Mouse (Mus musculus) forebrain, embryonic 16.5 days (tissue): ENCODE measurements at regions not wholly inside any gene's neighbourhood (a gene's known extent, or its start where the extent isn't known, plus 50 kb on each side); places are given as distances from the start of the nearest gene placed in this dataset.

ENCODE experiments used
- ATAC-seq: fragments of 200-750 bp; cut with Nextera tagmentation; 2 replicates; pipeline ENCODE4 v1.8.0; 2017; ENCODE audit warnings: mild to moderate bottlenecking, moderate library complexity
- H3K27ac ChIP-seq: fragments of 300-500 bp; sonication (generic); 2 replicates; pipeline ENCODE4 v1.5.1; 2014; ENCODE audit warnings: low read length, control low read depth
- H3K27me3 ChIP-seq: fragments of 300-500 bp; sonication (generic); replicated peaks from 2 replicates; pipeline ENCODE4 v1.6.1; 2014; ENCODE audit warnings: low read length; ENCODE audit not compliant: control insufficient read depth, insufficient read depth
- H3K36me3 ChIP-seq: fragments of 300-500 bp; sonication (generic); 2 replicates; pipeline ENCODE4 v1.6.1; 2014; ENCODE audit not compliant: control insufficient read depth, insufficient read depth
- H3K4me1 ChIP-seq: fragments of 300-500 bp; sonication (generic); replicated peaks from 2 replicates; pipeline ENCODE4 v1.6.1; 2014; ENCODE audit warnings: low read length; ENCODE audit not compliant: control insufficient read depth, insufficient read depth
- H3K4me2 ChIP-seq: fragments of 300-500 bp; sonication (generic); 2 replicates; pipeline ENCODE4 v1.6.1; 2014; ENCODE audit warnings: mild to moderate bottlenecking, low read length, control low read depth
- H3K4me3 ChIP-seq: fragments of 300-500 bp; sonication (generic); replicated peaks from 2 replicates; pipeline ENCODE4 v1.5.1; 2014; ENCODE audit warnings: mild to moderate bottlenecking, low read length, control low read depth
- H3K9ac ChIP-seq: fragments of 300-500 bp; sonication (generic); replicated peaks from 2 replicates; pipeline ENCODE4 v1.6.1; 2014; ENCODE audit warnings: low read depth, low read length, control low read depth
- H3K9me3 ChIP-seq: fragments of 300-500 bp; sonication (generic); 2 replicates; pipeline ENCODE4 v1.6.1; 2016; ENCODE audit warnings: low read length; ENCODE audit not compliant: control insufficient read depth
- WGBS: fragments of 180-500 bp; shearing (Covaris S2); extraction: QIAGEN DNeasy Blood & Tissue Kit; methylation state at CpG from one replicate; pipeline ENCODE4 v1.1.7; 2014; 5-methylcytosine and 5-hydroxymethylcytosine counted together

DNA sequence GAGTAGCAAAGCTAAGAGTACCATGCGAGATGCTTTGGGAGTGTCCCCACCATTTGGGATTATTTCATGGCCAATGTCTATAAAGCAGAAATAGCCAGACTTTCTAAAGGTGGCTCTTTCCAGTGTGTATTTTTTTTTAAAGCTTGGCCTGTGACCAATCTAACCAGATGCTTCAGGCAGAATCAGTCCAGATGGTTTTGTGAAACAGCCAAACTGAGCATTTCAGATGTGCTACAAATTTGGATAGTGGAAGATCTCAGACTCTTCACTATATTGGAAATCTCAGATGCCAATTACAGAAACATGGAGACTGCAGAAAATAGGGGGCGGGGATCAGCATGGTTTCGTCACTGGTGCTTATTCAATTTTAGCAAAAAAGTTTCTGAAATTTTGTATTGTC lies 213.6 kb upstream of the Nmur2 start:
- no peaks in the 10 kb centered on the region for H3K4me1 ChIP-seq
- no peak for ATAC-seq
- no peak overlapping the region for H3K9ac ChIP-seq
- no peaks in the 10 kb centered on the region for H3K36me3 ChIP-seq
- no peaks in the 10 kb centered on the region for H3K27me3 ChIP-seq
- WGBS = 84% methylated on average over 3 of the region's 3 CpGs
- no peak overlapping the region for H3K4me3 ChIP-seq
- no peaks in the 10 kb centered on the region for H3K9me3 ChIP-seq
- no peak overlapping the region for H3K27ac ChIP-seq
- H3K4me2 ChIP-seq = no peak overlapping the region

DNA sequence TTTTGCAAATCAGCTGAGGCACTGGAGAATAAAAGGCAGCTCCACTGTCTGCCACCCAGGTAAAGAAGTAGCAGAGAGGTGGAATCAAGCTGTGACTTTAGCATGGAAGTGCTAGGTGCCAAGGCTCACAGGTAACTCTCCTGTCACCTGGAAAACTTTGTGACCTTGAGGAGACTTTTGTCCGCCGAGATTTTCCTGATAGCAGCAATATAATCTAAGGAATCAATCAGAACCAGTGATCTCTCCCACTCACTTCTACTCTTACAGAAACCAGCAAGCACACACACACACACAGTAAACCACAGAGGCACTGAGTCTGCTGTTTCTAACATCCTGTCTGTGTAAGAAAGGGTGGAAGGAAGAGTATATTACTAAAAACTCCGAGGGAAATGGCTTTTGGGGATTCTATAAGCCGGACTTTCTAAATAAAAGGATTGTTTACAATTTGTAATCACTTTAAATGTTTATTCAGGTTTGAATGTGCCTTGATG lies 206.6 kb upstream of the Nmur2 start:
- H3K4me3 ChIP-seq = no peak overlapping the region
- H3K27me3 ChIP-seq = no peaks in the 10 kb centered on the region
- H3K9me3 ChIP-seq = no peaks in the 10 kb centered on the region
- no peak overlapping the region for H3K9ac ChIP-seq
- H3K4me2 ChIP-seq = no peak overlapping the region
- H3K4me1 ChIP-seq = peaks cover 21% of the 10 kb centered on the region
- H3K27ac ChIP-seq = peak overlapping the region; percentile 68
- H3K36me3 ChIP-seq = no peaks in the 10 kb centered on the region
- ATAC-seq = no peak
- WGBS = 23% methylated on average over 4 of the region's 4 CpGs

DNA sequence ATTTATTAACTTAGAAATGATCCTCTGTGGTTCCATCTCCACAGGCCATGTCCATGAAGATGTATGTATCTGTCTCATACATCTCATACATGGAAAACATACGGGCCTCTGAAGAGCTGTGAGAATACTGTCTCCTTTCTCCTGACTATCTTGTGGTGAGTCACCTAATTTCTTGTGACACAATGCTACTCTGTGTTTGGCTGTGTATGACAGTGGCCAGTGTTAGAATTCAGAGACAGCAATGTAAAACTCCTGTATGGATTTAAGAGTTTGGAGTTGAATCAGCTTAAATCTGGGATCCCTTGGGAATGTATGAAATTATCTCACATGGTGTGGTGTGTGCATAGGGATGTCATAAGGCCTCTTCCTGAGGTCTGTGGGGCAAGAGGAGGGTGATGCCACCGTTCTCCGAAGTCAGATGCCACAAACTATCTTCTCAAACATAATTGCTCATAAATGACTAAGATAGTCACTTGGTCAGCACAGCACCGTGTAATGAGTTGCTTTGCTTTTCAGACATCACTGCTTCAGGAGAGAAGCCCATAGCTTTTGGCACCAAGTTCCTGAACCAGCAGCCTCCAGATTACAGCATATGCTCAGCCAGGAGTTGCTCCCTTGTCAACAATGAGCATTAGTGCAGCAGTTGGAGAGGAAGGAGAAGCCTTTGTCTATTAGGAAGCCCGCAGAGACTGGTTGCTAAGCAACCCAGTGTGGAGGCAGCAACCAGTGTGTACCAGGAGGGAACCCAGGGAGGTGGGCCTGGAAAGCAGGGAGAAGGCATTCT lies 205.9 kb upstream of the Nmur2 start:
- 21% methylated on average over 5 of the region's 5 CpGs for WGBS
- H3K9ac ChIP-seq = no peak overlapping the region
- H3K4me1 ChIP-seq = peaks cover 21% of the 10 kb centered on the region
- H3K36me3 ChIP-seq = no peaks in the 10 kb centered on the region
- peak overlapping the region; percentile 68 for H3K27ac ChIP-seq
- H3K4me2 ChIP-seq = 0 out of 2 replicates have a peak overlapping the region, but pooled peaks have one; percentile 1
- H3K27me3 ChIP-seq = no peaks in the 10 kb centered on the region
- no peaks in the 10 kb centered on the region for H3K9me3 ChIP-seq
- H3K4me3 ChIP-seq = no peak overlapping the region
- ATAC-seq = peak; percentile 99

GRCm38 (mm10) chr11:56244951-56245350 lies 204.1 kb upstream of the Nmur2 start:
- no peaks in the 10 kb centered on the region for H3K36me3 ChIP-seq
- no peaks in the 10 kb centered on the region for H3K27me3 ChIP-seq
- WGBS = 64% methylated on average over 2 of the region's 2 CpGs
- H3K9ac ChIP-seq = no peak overlapping the region
- no peak overlapping the region for H3K4me2 ChIP-seq
- H3K4me1 ChIP-seq = peaks cover 21% of the 10 kb centered on the region
- no peak overlapping the region for H3K4me3 ChIP-seq
- H3K9me3 ChIP-seq = no peaks in the 10 kb centered on the region
- no peak for ATAC-seq
- no peak overlapping the region for H3K27ac ChIP-seq

DNA sequence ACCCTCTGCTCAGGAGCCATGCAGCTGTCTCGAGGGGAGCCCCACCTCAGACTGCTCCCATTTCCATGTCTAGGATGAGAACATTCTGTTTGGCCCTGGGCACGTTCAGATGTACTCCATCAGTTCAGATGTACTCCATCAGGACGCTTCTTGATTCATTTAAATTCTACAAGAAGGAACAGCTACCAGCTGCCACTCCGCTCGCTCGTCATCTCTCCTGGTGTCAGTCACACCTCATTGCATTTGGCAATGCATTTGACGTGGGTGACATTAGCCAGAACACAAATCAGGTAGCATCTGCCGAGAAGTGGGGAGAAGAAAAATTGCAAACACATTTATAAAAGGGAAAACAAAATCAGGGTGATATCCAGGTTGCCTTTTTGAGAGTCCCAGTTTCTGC lies 202.6 kb upstream of the Nmur2 start:
- no peak overlapping the region for H3K4me3 ChIP-seq
- peak; percentile 42 for ATAC-seq
- no peaks in the 10 kb centered on the region for H3K9me3 ChIP-seq
- H3K9ac ChIP-seq = no peak overlapping the region
- 44% methylated on average over 8 of the region's 8 CpGs for whole genome bisulfite sequencing
- H3K27ac ChIP-seq = no peak overlapping the region
- no peaks in the 10 kb centered on the region for H3K27me3 ChIP-seq
- H3K4me2 ChIP-seq = no peak overlapping the region
- peaks cover 21% of the 10 kb centered on the region for H3K4me1 ChIP-seq
- no peaks in the 10 kb centered on the region for H3K36me3 ChIP-seq

- H3K9me3 ChIP-seq = no peaks in the 10 kb centered on the region
- no peak overlapping the region for H3K9ac ChIP-seq
- H3K27me3 ChIP-seq = no peaks in the 10 kb centered on the region
- no peaks in the 10 kb centered on the region for H3K36me3 ChIP-seq
- no peak overlapping the region for H3K4me2 ChIP-seq
- H3K27ac ChIP-seq = no peak overlapping the region
- H3K4me3 ChIP-seq = no peak overlapping the region
- ATAC-seq = no peak
- no peaks in the 10 kb centered on the region for H3K4me1 ChIP-seq
- 39% methylated on average over 4 of the region's 4 CpGs for WGBS
Measured at GRCm38 (mm10) chr11:56238745-56239144, 197.9 kb upstream of the Nmur2 start.

- 87% methylated on average over 2 of the region's 2 CpGs for WGBS
- Histone ChIP-seq H3K36me3 (no peaks in the 10 kb centered on the region), H3K4me1 (no peaks in the 10 kb centered on the region), H3K9me3 (no peaks in the 10 kb centered on the region), H3K27ac (no peak overlapping the region), H3K4me3 (no peak overlapping the region), H3K9ac (no peak overlapping the region), H3K27me3 (no peaks in the 10 kb centered on the region), H3K4me2 (no peak overlapping the region)
- no peak for ATAC-seq
Measured at GRCm38 (mm10) chr11:56224999-56225398, 184.2 kb upstream of the Nmur2 start.

- Histone ChIP-seq H3K27ac (no peak overlapping the region), H3K36me3 (no peaks in the 10 kb centered on the region), H3K4me3 (no peak overlapping the region), H3K9ac (no peak overlapping the region), H3K9me3 (no peaks in the 10 kb centered on the region), H3K27me3 (no peaks in the 10 kb centered on the region), H3K4me2 (no peak overlapping the region), H3K4me1 (no peaks in the 10 kb centered on the region)
- no peak for ATAC-seq
- 74% methylated on average over 2 of the region's 2 CpGs for WGBS
Measured at GRCm38 (mm10) chr11:56215706-56216105, 174.9 kb upstream of the Nmur2 start.

DNA sequence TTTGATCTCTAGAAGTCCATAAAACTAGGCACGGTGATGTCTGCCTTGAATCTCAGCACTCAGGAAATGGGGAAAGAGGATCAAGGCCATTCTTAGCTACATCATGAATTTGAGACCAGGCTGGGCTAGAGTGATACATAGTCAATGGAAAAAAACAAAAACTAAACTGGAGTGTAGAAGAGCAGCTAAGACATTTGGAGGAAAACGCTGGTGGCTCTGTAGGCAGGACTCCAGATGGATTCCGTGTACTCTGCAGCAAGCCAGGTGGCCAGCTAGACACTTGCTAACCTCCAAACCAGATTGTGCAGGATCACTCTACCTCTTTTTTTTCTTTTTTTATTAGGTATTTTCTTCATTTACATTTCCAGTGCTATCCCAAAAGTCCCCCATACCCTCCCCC lies 161.0 kb upstream of the Nmur2 start:
- no peaks in the 10 kb centered on the region for H3K4me1 ChIP-seq
- no peak overlapping the region for H3K4me2 ChIP-seq
- no peak for ATAC-seq
- H3K27ac ChIP-seq = no peak overlapping the region
- no peaks in the 10 kb centered on the region for H3K36me3 ChIP-seq
- no peaks in the 10 kb centered on the region for H3K9me3 ChIP-seq
- no peak overlapping the region for H3K4me3 ChIP-seq
- 85% methylated on average over 3 of the region's 3 CpGs for WGBS
- no peaks in the 10 kb centered on the region for H3K27me3 ChIP-seq
- H3K9ac ChIP-seq = no peak overlapping the region
